Mouse (Mus musculus): Measurements from ENCODE around the gene Snrpf. TPM values are rescaled to one million over a fixed set of nuclear protein-coding genes. Genes with fewer than 3 reads are reported as not detected.

Snrpf gene
- polyA plus RNA-seq, 1 experiment from 2014 or later, result 107 TPM

GRCm38 (mm10) chr10:93610896-93611295 is 21.4 kb upstream of the Snrpf start:
- no peaks in the 10 kb centered on the region for H3K9me3 ChIP-seq (replicated peaks)
- H3K27ac ChIP-seq (replicated peaks), result no peak overlapping the region
- ATAC-seq (ENCODE audit: insufficient number of reproducible peaks, low FRiP score, low TSS enrichment, low read depth), result no peak
- WGBS, result 96% methylated on average over 1 of the region's 1 CpGs
- no peak overlapping the region for H3K4me3 ChIP-seq (replicated peaks)
- H3K4me2 ChIP-seq (replicated peaks), result no peak overlapping the region
- no peak overlapping the region for H3K9ac ChIP-seq
- no peaks in the 10 kb centered on the region for H3K4me1 ChIP-seq
- no peaks in the 10 kb centered on the region for H3K27me3 ChIP-seq
- no peaks in the 10 kb centered on the region for H3K36me3 ChIP-seq

- Histone ChIP-seq H3K4me2 (replicated peaks) (no peak overlapping the region), H3K9me3 (replicated peaks) (no peaks in the 10 kb centered on the region), H3K27me3 (no peaks in the 10 kb centered on the region), H3K36me3 (no peaks in the 10 kb centered on the region), H3K4me1 (no peaks in the 10 kb centered on the region), H3K4me3 (replicated peaks) (no peak overlapping the region), H3K27ac (replicated peaks) (no peak overlapping the region), H3K9ac (no peak overlapping the region)
- no peak for ATAC-seq (ENCODE audit: insufficient number of reproducible peaks, low FRiP score, low TSS enrichment, low read depth)
- 90% methylated on average over 7 of the region's 7 CpGs for WGBS
These were observed 19.7 kb upstream of the Snrpf start for GRCm38 (mm10) chr10:93609236-93609635.

- no peak overlapping the region for H3K4me2 ChIP-seq (replicated peaks)
- H3K4me1 ChIP-seq, result no peaks in the 10 kb centered on the region
- no peak overlapping the region for H3K4me3 ChIP-seq (replicated peaks)
- no peaks in the 10 kb centered on the region for H3K27me3 ChIP-seq
- no peak overlapping the region for H3K9ac ChIP-seq
- WGBS, result 48% methylated on average over 9 of the region's 9 CpGs
- H3K9me3 ChIP-seq (replicated peaks), result no peaks in the 10 kb centered on the region
- H3K27ac ChIP-seq (replicated peaks), result no peak overlapping the region
- ATAC-seq (ENCODE audit: insufficient number of reproducible peaks, low FRiP score, low TSS enrichment, low read depth), result no peak
- H3K36me3 ChIP-seq, result no peaks in the 10 kb centered on the region
These were observed 18.5 kb upstream of the Snrpf start for GRCm38 (mm10) chr10:93608051-93608450.

GRCm38 (mm10) chr10:93606326-93606725 is 16.8 kb upstream of the Snrpf start:
- no peaks in the 10 kb centered on the region for H3K27me3 ChIP-seq
- H3K36me3 ChIP-seq, result no peaks in the 10 kb centered on the region
- ATAC-seq (ENCODE audit: insufficient number of reproducible peaks, low FRiP score, low TSS enrichment, low read depth), result no peak
- no peaks in the 10 kb centered on the region for H3K4me1 ChIP-seq
- WGBS, result 90% methylated on average over 9 of the region's 9 CpGs
- no peaks in the 10 kb centered on the region for H3K9me3 ChIP-seq (replicated peaks)
- no peak overlapping the region for H3K4me3 ChIP-seq (replicated peaks)
- no peak overlapping the region for H3K4me2 ChIP-seq (replicated peaks)
- H3K27ac ChIP-seq (replicated peaks), result no peak overlapping the region
- no peak overlapping the region for H3K9ac ChIP-seq

GRCm38 (mm10) chr10:93603256-93603655 is 13.8 kb upstream of the Snrpf start:
- H3K27me3 ChIP-seq, result no peaks in the 10 kb centered on the region
- no peaks in the 10 kb centered on the region for H3K4me1 ChIP-seq
- WGBS, result 89% methylated on average over 1 of the region's 1 CpGs
- no peak overlapping the region for H3K4me3 ChIP-seq (replicated peaks)
- no peaks in the 10 kb centered on the region for H3K36me3 ChIP-seq
- H3K4me2 ChIP-seq (replicated peaks), result no peak overlapping the region
- H3K9me3 ChIP-seq (replicated peaks), result no peaks in the 10 kb centered on the region
- no peak overlapping the region for H3K27ac ChIP-seq (replicated peaks)
- ATAC-seq (ENCODE audit: insufficient number of reproducible peaks, low FRiP score, low TSS enrichment, low read depth), result no peak
- H3K9ac ChIP-seq, result no peak overlapping the region

- no peak for ATAC-seq (ENCODE audit: insufficient number of reproducible peaks, low FRiP score, low TSS enrichment, low read depth)
- H3K27ac ChIP-seq (replicated peaks), result no peak overlapping the region
- H3K9ac ChIP-seq, result no peak overlapping the region
- H3K4me1 ChIP-seq, result no peaks in the 10 kb centered on the region
- H3K36me3 ChIP-seq, result no peaks in the 10 kb centered on the region
- H3K4me2 ChIP-seq (replicated peaks), result no peak overlapping the region
- no peak overlapping the region for H3K4me3 ChIP-seq (replicated peaks)
- 80% methylated on average over 5 of the region's 5 CpGs for WGBS
- H3K9me3 ChIP-seq (replicated peaks), result no peaks in the 10 kb centered on the region
- no peaks in the 10 kb centered on the region for H3K27me3 ChIP-seq
These were observed 12.8 kb upstream of the Snrpf start for GRCm38 (mm10) chr10:93602309-93602708.

- no peak for ATAC-seq (ENCODE audit: insufficient number of reproducible peaks, low FRiP score, low TSS enrichment, low read depth)
These were observed 7.1 kb upstream of the Snrpf start for GRCm38 (mm10) chr10:93596641-93597040.

GRCm38 (mm10) chr10:93595831-93596230 is 6.3 kb upstream of the Snrpf start:
- no peak overlapping the region for H3K9ac ChIP-seq
- H3K4me2 ChIP-seq (replicated peaks), result no peak overlapping the region
- no peaks in the 10 kb centered on the region for H3K36me3 ChIP-seq
- no peak for ATAC-seq (ENCODE audit: insufficient number of reproducible peaks, low FRiP score, low TSS enrichment, low read depth)
- no peaks in the 10 kb centered on the region for H3K27me3 ChIP-seq
- 68% methylated on average over 4 of the region's 4 CpGs for WGBS
- H3K4me3 ChIP-seq (replicated peaks), result no peak overlapping the region
- 0 out of 2 replicates have a peak, but pooled peaks cover 6% of the 10 kb centered on the region for H3K4me1 ChIP-seq
- no peaks in the 10 kb centered on the region for H3K9me3 ChIP-seq (replicated peaks)
- no peak overlapping the region for H3K27ac ChIP-seq (replicated peaks)

More at GRCm38 (mm10) chr10:93596641-93597040, 7.1 kb upstream of the Snrpf start:
- no peaks in the 10 kb centered on the region for H3K9me3 ChIP-seq (replicated peaks)
- no peak overlapping the region for H3K9ac ChIP-seq
- no peak overlapping the region for H3K4me3 ChIP-seq (replicated peaks)
- 66% methylated on average over 3 of the region's 3 CpGs for WGBS
- H3K4me1 ChIP-seq, result 0 out of 2 replicates have a peak, but pooled peaks cover 6% of the 10 kb centered on the region
- no peak overlapping the region for H3K27ac ChIP-seq (replicated peaks)
- no peaks in the 10 kb centered on the region for H3K27me3 ChIP-seq
- no peak overlapping the region for H3K4me2 ChIP-seq (replicated peaks)
- H3K36me3 ChIP-seq, result no peaks in the 10 kb centered on the region

- Histone ChIP-seq H3K36me3 (no peaks in the 10 kb centered on the region), H3K4me3 (replicated peaks) (peak overlapping the region; percentile 46), H3K27me3 (no peaks in the 10 kb centered on the region), H3K4me1 (0 out of 2 replicates have a peak, but pooled peaks cover 10% of the 10 kb centered on the region), H3K4me2 (replicated peaks) (peak overlapping the region; percentile 78), H3K9me3 (replicated peaks) (no peaks in the 10 kb centered on the region), H3K9ac (peak overlapping the region; percentile 23; the same call in 1 of the 2 replicates), H3K27ac (replicated peaks) (no peak overlapping the region)
- ATAC-seq (ENCODE audit: insufficient number of reproducible peaks, low FRiP score, low TSS enrichment, low read depth), result peak; percentile 52; the same call in 1 of the 2 replicates
- WGBS, result 2% methylated on average over 22 of the region's 22 CpGs
These were observed 4.5 kb upstream of the Snrpf start for GRCm38 (mm10) chr10:93594022-93594482.

GRCm38 (mm10) chr10:93592456-93592855 is 3.0 kb upstream of the Snrpf start:
- H3K9ac ChIP-seq, result no peak overlapping the region
- H3K27ac ChIP-seq (replicated peaks), result no peak overlapping the region
- H3K4me1 ChIP-seq, result peaks cover 23% of the 10 kb centered on the region; the same call in 1 of the 2 replicates
- no peak for ATAC-seq (ENCODE audit: insufficient number of reproducible peaks, low FRiP score, low TSS enrichment, low read depth)
- 52% methylated on average over 12 of the region's 12 CpGs for WGBS
- H3K9me3 ChIP-seq (replicated peaks), result no peaks in the 10 kb centered on the region
- no peak overlapping the region for H3K4me2 ChIP-seq (replicated peaks)
- no peaks in the 10 kb centered on the region for H3K36me3 ChIP-seq
- no peak overlapping the region for H3K4me3 ChIP-seq (replicated peaks)
- no peaks in the 10 kb centered on the region for H3K27me3 ChIP-seq

- under 1% methylated on average over 11 of the region's 11 CpGs for WGBS
- no peak for ATAC-seq (ENCODE audit: insufficient number of reproducible peaks, low FRiP score, low TSS enrichment, low read depth)
- peak overlapping the region; percentile 81 for H3K4me3 ChIP-seq (replicated peaks)
- no peaks in the 10 kb centered on the region for H3K9me3 ChIP-seq (replicated peaks)
- peak overlapping the region; percentile 62 for H3K9ac ChIP-seq
- peak overlapping the region; percentile 76; the same call in 1 of the 2 replicates for H3K27ac ChIP-seq (replicated peaks)
- H3K36me3 ChIP-seq, result peaks cover 13% of the 10 kb centered on the region; the same call in 1 of the 2 replicates
- H3K4me2 ChIP-seq (replicated peaks), result peak overlapping the region; percentile 89
- H3K4me1 ChIP-seq, result peaks cover 17% of the 10 kb centered on the region; the same call in 1 of the 2 replicates
- H3K27me3 ChIP-seq, result no peaks in the 10 kb centered on the region
These were observed 710 bp downstream of the Snrpf start for GRCm38 (mm10) chr10:93588796-93589195.

- Histone ChIP-seq H3K27me3 (no peaks in the 10 kb centered on the region), H3K9ac (no peak overlapping the region), H3K9me3 (replicated peaks) (no peaks in the 10 kb centered on the region), H3K36me3 (peaks cover 4% of the 10 kb centered on the region; the same call in 1 of the 2 replicates), H3K27ac (replicated peaks) (no peak overlapping the region), H3K4me3 (replicated peaks) (no peak overlapping the region), H3K4me1 (no peaks in the 10 kb centered on the region), H3K4me2 (replicated peaks) (no peak overlapping the region)
- 68% methylated on average over 13 of the region's 13 CpGs for WGBS
- ATAC-seq (ENCODE audit: insufficient number of reproducible peaks, low FRiP score, low TSS enrichment, low read depth), result no peak
These were observed 12.1 kb downstream of the Snrpf start for GRCm38 (mm10) chr10:93577271-93577886.

Data from embryonic facial prominence, embryonic 15.5 days (tissue).